Mouse (Mus musculus): ENCODE measurements around the gene Dpf3.

The Dpf3 gene

GRCm38 (mm10) chr12:83234981-83235380 is 252.5 kb downstream of the Dpf3 start:
- in situ Hi-C loops (cut with MboI; ENCODE audit: unreplicated experiment in 2 of 2) = no loop called here

GRCm38 (mm10) chr12:83233651-83234050 is 253.9 kb downstream of the Dpf3 start:
- in situ Hi-C loops (cut with MboI; ENCODE audit: unreplicated experiment in 2 of 2) = no loop called here

GRCm38 (mm10) chr12:83232916-83233315 is 254.6 kb downstream of the Dpf3 start:
- in situ Hi-C loops (cut with MboI; ENCODE audit: unreplicated experiment in 2 of 2) = no loop called here

- in situ Hi-C loops (cut with MboI; ENCODE audit: unreplicated experiment in 2 of 2) = no loop called here
Measured at GRCm38 (mm10) chr12:83231258-83231657, 256.3 kb downstream of the Dpf3 start.

- in situ Hi-C loops (cut with MboI; ENCODE audit: unreplicated experiment in 2 of 2) = no loop called here
Measured at GRCm38 (mm10) chr12:83229683-83230082, 257.8 kb downstream of the Dpf3 start.

GRCm38 (mm10) chr12:83227014-83227413 is 260.5 kb downstream of the Dpf3 start:
- in situ Hi-C loops (cut with MboI; ENCODE audit: unreplicated experiment in 2 of 2) = no loop called here

- in situ Hi-C loops (cut with MboI; ENCODE audit: unreplicated experiment in 2 of 2) = no loop called here
Measured at GRCm38 (mm10) chr12:83220964-83221363, 266.6 kb downstream of the Dpf3 start.

- in situ Hi-C loops (cut with MboI; ENCODE audit: unreplicated experiment in 2 of 2) = no loop called here
Measured at GRCm38 (mm10) chr12:83213879-83214341, 273.6 kb downstream of the Dpf3 start.

GRCm38 (mm10) chr12:83211976-83212375 is 275.5 kb downstream of the Dpf3 start:
- in situ Hi-C loops (cut with MboI; ENCODE audit: unreplicated experiment in 2 of 2) = no loop called here

- in situ Hi-C loops (cut with MboI; ENCODE audit: unreplicated experiment in 2 of 2) = no loop called here
Measured at GRCm38 (mm10) chr12:83211146-83211822, 276.2 kb downstream of the Dpf3 start.

- in situ Hi-C loops (cut with MboI; ENCODE audit: unreplicated experiment in 2 of 2) = no loop called here
Measured at GRCm38 (mm10) chr12:83210735-83211134, 276.8 kb downstream of the Dpf3 start.

GRCm38 (mm10) chr12:83210294-83210693 is 277.2 kb downstream of the Dpf3 start:
- in situ Hi-C loops (cut with MboI; ENCODE audit: unreplicated experiment in 2 of 2) = no loop called here

GRCm38 (mm10) chr12:83209461-83209860 is 278.1 kb downstream of the Dpf3 start:
- in situ Hi-C loops (cut with MboI; ENCODE audit: unreplicated experiment in 2 of 2) = no loop called here

GRCm38 (mm10) chr12:83208841-83209240 is 278.7 kb downstream of the Dpf3 start:
- in situ Hi-C loops (cut with MboI; ENCODE audit: unreplicated experiment in 2 of 2) = no loop called here

- in situ Hi-C loops (cut with MboI; ENCODE audit: unreplicated experiment in 2 of 2) = no loop called here
Measured at GRCm38 (mm10) chr12:83208011-83208410, 279.5 kb downstream of the Dpf3 start.

GRCm38 (mm10) chr12:83207481-83207880 is 280.0 kb downstream of the Dpf3 start:
- in situ Hi-C loops (cut with MboI; ENCODE audit: unreplicated experiment in 2 of 2) = no loop called here

- in situ Hi-C loops (cut with MboI; ENCODE audit: unreplicated experiment in 2 of 2) = no loop called here
Measured at GRCm38 (mm10) chr12:83206866-83207265, 280.6 kb downstream of the Dpf3 start.

GRCm38 (mm10) chr12:83204361-83204760 is 283.2 kb downstream of the Dpf3 start:
- in situ Hi-C loops (cut with MboI; ENCODE audit: unreplicated experiment in 2 of 2) = no loop called here

- in situ Hi-C loops (cut with MboI; ENCODE audit: unreplicated experiment in 2 of 2) = no loop called here
Measured at GRCm38 (mm10) chr12:83201674-83202073, 285.8 kb downstream of the Dpf3 start.

- in situ Hi-C loops (cut with MboI; ENCODE audit: unreplicated experiment in 2 of 2) = no loop called here
Measured at GRCm38 (mm10) chr12:83180561-83180960, 307.0 kb downstream of the Dpf3 start.

- in situ Hi-C loops (cut with MboI; ENCODE audit: unreplicated experiment in 2 of 2) = no loop called here
Measured at GRCm38 (mm10) chr12:83179860-83180259, 307.7 kb downstream of the Dpf3 start.

GRCm38 (mm10) chr12:83178770-83179169 is 308.7 kb downstream of the Dpf3 start:
- in situ Hi-C loops (cut with MboI; ENCODE audit: unreplicated experiment in 2 of 2) = no loop called here

Measured in v-Abl transformed pro-B cells (cell line).